Mouse (Mus musculus) intestine, embryonic 14.5 days (tissue): Measurements from ENCODE around the gene Kif26b. TPM values are rescaled to one million over a fixed set of nuclear protein-coding genes. Genes with fewer than 3 reads are reported as not detected.

ENCODE experiments used
- ATAC-seq: fragments of 200-750 bp; cut with Nextera tagmentation; replicated peaks from 2 replicates; pipeline ENCODE4 v1.8.0; 2017; ENCODE audit warnings: low read depth, moderate number of reproducible peaks, moderate TSS enrichment, moderate library complexity; ENCODE audit not compliant: low FRiP score, low TSS enrichment
- DNase-seq: peaks from one replicate; pipeline ENCODE4 v3.0.0-alpha.2; 2018; ENCODE audit warnings: low spot score
- H3K27ac ChIP-seq: fragments of 300-500 bp; sonication (generic); 2 replicates; pipeline ENCODE4 v1.5.1; 2014; ENCODE audit warnings: low read depth, mild to moderate bottlenecking, control low read depth
- H3K27me3 ChIP-seq: fragments of 300-500 bp; sonication (generic); replicated peaks from 2 replicates; pipeline ENCODE4 v1.6.1; 2014; ENCODE audit warnings: low read length, control low read depth; ENCODE audit not compliant: control insufficient read depth, insufficient read depth
- H3K36me3 ChIP-seq: fragments of 300-500 bp; sonication (generic); 2 replicates; pipeline ENCODE4 v1.6.1; 2014; ENCODE audit warnings: low read length, control low read depth; ENCODE audit not compliant: control insufficient read depth, insufficient read depth
- H3K4me1 ChIP-seq: fragments of 300-500 bp; sonication (generic); replicated peaks from 2 replicates; pipeline ENCODE4 v1.6.1; 2014; ENCODE audit warnings: low read length, control low read depth, mixed read lengths; ENCODE audit not compliant: control insufficient read depth, insufficient read depth
- H3K4me2 ChIP-seq: fragments of 300-500 bp; sonication (generic); 2 replicates; pipeline ENCODE4 v1.6.1; 2014; ENCODE audit warnings: low read length
- H3K4me3 ChIP-seq: fragments of 300-500 bp; sonication (generic); 2 replicates; pipeline ENCODE4 v1.5.1; 2014; ENCODE audit warnings: low read depth, low read length, control low read depth, mixed read lengths
- H3K9ac ChIP-seq: fragments of 300-500 bp; sonication (generic); 2 replicates; pipeline ENCODE4 v1.6.1; 2014; ENCODE audit warnings: mild to moderate bottlenecking, low read length
- H3K9me3 ChIP-seq: fragments of 300-500 bp; sonication (generic); 2 replicates; pipeline ENCODE4 v1.6.1; 2016; ENCODE audit warnings: low read length, control low read depth; ENCODE audit not compliant: control insufficient read depth
- WGBS: fragments of 180-500 bp; shearing (Covaris S2); extraction: QIAGEN DNeasy Blood & Tissue Kit; methylation state at CpG from one replicate; pipeline ENCODE4 v1.1.7; 2014; 5-methylcytosine and 5-hydroxymethylcytosine counted together
- polyA plus RNA-seq: library from polyadenylated mRNA; unstranded; fragments of >200 nt; fragmentation: Nextera tagmentation; extraction: Ambion mirVana; gene quantifications from 2 replicates; pipeline ENCODE4 v1.2.1, GENCODE M21; 2014

Gene Kif26b
- polyA plus RNA-seq, 1 experiment from 2014 or later, result 8.8 TPM

DNA sequence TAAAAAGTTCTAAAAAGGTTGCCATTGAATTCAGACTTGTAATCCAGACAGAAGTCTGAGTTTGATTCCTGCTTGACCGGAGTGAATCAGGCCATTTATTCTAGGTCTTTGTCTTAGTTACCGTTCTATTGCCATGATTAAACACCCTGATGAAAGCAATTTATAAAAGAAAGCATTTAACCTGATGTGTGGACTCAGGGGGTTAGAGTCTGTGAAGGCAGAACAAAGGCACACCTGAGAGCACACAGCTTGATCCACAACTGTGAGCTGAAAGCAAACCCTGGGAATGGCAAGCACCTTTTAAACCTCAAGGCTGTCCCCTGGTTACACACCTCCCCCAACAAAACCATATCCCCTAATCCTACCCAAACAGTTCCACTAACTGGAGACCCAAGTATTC lies 32.7 kb upstream of the Kif26b start:
- no peaks in the 10 kb centered on the region for H3K4me1 ChIP-seq
- ATAC-seq (no peak), DNase-seq (no peak)
- H3K36me3 ChIP-seq, result no peaks in the 10 kb centered on the region
- H3K27me3 ChIP-seq, result no peaks in the 10 kb centered on the region
- no peaks in the 10 kb centered on the region for H3K9me3 ChIP-seq
- no peak overlapping the region for H3K27ac ChIP-seq
- WGBS, result 84% methylated on average over 2 of the region's 2 CpGs
- no peak overlapping the region for H3K9ac ChIP-seq
- H3K4me3 ChIP-seq, result no peak overlapping the region
- no peak overlapping the region for H3K4me2 ChIP-seq

DNA sequence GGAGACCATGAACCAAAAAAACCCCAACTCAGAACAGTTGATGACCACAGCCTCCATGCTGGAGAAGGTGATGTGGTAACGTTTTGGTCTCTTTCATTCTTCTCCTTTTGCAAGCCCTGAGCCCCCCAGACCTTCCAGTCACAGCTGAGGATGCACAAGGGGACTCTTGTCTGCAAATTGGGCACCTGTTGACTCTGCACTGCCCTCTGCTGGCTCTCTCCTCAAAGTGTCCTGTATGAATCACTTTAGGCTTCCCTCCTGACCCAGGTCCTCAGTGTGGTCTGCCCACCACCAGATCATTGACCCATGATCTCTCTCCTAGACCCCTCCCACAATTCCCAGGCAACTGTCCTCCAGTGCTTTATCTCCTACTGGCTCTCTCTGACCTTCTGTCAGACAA lies 32.1 kb upstream of the Kif26b start:
- H3K36me3 ChIP-seq, result no peaks in the 10 kb centered on the region
- no peak overlapping the region for H3K27ac ChIP-seq
- no peak overlapping the region for H3K9ac ChIP-seq
- H3K4me3 ChIP-seq, result no peak overlapping the region
- no peaks in the 10 kb centered on the region for H3K9me3 ChIP-seq
- no peak overlapping the region for H3K4me2 ChIP-seq
- 75% methylated on average over 1 of the region's 1 CpGs for WGBS
- no peaks in the 10 kb centered on the region for H3K27me3 ChIP-seq
- H3K4me1 ChIP-seq, result no peaks in the 10 kb centered on the region
- DNase-seq (no peak), ATAC-seq (no peak)

DNA sequence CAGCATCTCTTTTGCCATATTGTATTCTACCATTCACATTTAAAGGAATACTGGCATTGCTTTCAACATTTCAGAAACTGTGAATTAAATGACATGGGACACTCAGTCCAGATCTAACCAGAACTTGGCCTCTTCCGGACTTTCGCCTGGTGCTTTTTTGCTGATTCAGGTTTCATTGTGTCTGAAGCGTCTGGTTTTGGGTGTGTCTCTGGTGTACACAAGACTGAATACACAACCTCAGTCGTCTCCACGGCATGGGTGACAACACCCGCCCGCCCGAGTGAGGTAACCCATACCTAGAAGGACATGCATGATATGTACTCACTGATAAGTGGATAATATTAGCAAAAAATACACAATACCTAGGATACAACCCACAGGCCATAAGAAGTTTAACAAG lies 22.0 kb upstream of the Kif26b start:
- no peaks in the 10 kb centered on the region for H3K36me3 ChIP-seq
- 82% methylated on average over 8 of the region's 8 CpGs for WGBS
- no peaks in the 10 kb centered on the region for H3K9me3 ChIP-seq
- H3K4me1 ChIP-seq, result no peaks in the 10 kb centered on the region
- DNase-seq (no peak), ATAC-seq (no peak)
- no peak overlapping the region for H3K4me3 ChIP-seq
- H3K27ac ChIP-seq, result no peak overlapping the region
- H3K4me2 ChIP-seq, result no peak overlapping the region
- H3K9ac ChIP-seq, result no peak overlapping the region
- H3K27me3 ChIP-seq, result no peaks in the 10 kb centered on the region

DNA sequence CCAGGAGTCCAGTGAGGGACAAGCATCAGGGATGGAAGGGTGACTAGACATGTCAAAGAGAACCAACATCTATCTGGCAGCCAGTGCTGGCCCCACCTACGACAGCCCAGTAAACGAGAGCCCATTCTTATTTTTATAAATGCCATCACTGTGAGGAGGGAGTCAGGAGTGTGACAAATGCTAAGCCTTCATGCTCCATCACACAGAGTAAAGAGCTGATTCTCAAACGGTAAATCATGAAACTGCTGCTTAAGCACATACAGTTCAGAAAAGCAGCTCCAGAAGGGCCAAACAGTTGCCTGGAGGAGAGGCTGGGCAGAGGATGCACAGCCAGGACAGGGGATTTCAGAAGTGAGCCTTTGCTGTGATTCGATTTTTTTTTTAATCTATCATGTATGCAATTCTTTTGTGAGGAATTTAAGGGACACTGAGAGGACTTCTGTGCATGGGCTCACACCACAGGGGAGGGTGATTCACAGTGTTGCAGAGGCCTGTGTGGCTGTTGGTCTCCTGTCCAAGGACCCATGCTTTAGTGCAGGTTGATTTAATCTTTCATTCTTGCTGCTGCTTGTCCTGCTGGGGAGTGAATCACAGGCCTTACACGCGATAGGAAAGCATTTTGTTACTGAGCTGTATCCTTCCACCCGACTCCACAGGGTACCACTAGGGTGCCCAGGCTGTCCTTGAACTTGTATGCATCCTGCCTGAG lies 16.4 kb upstream of the Kif26b start:
- H3K27ac ChIP-seq, result no peak overlapping the region
- WGBS, result 65% methylated on average over 7 of the region's 7 CpGs
- no peaks in the 10 kb centered on the region for H3K27me3 ChIP-seq
- H3K4me1 ChIP-seq, result 0 out of 2 replicates have a peak, but pooled peaks cover 4% of the 10 kb centered on the region
- no peak for DNase-seq
- H3K36me3 ChIP-seq, result no peaks in the 10 kb centered on the region
- H3K4me3 ChIP-seq, result no peak overlapping the region
- no peaks in the 10 kb centered on the region for H3K9me3 ChIP-seq
- no peak overlapping the region for H3K4me2 ChIP-seq
- H3K9ac ChIP-seq, result no peak overlapping the region
- no peak for ATAC-seq

DNA sequence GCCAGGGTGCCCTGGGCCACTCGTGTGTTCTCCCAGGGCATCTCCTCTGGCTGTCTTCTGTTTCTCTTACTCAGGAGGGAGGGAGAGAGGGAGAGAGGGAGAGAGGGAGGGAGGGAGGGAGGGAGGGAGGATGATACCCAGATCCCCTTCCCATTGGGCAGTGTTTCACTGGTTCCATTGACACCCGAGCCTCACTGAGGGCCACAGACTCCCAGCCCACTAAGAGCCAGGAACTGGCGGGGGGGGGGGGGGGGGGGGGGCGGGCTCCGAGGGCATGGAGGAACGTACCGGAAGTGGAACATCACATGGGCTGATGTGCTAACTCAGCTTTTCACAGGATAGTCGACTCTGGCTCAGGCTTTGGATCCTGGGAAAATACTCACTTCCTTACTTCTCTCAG lies 15.0 kb upstream of the Kif26b start:
- Histone ChIP-seq H3K36me3 (no peaks in the 10 kb centered on the region), H3K9me3 (no peaks in the 10 kb centered on the region), H3K4me1 (0 out of 2 replicates have a peak, but pooled peaks cover 4% of the 10 kb centered on the region), H3K9ac (no peak overlapping the region), H3K27ac (no peak overlapping the region), H3K4me2 (no peak overlapping the region), H3K4me3 (no peak overlapping the region), H3K27me3 (no peaks in the 10 kb centered on the region)
- no peak for ATAC-seq
- no peak for DNase-seq
- WGBS, result 26% methylated on average over 5 of the region's 8 CpGs

DNA sequence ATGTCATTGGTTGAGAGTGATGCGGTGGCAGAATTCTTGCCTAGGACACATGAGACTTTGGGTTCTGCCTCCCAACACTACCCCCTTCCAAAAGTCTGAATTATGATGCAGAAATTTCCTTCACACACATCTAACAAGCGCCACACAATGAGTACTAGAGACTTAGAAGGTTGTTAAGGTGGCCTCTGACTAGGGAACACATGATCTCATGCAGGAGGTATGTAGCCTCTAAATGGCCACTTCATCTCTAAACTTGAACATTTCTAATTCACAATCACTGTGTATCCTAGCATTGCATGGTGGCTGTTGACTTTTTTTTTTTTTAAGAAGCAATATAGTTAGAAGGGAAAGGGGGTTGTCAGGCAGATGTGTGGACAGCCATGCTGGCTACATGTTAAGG lies 13.1 kb upstream of the Kif26b start:
- ATAC-seq, result no peak
- Histone ChIP-seq H3K9me3 (no peaks in the 10 kb centered on the region), H3K27me3 (no peaks in the 10 kb centered on the region), H3K4me3 (no peak overlapping the region), H3K9ac (no peak overlapping the region), H3K4me2 (no peak overlapping the region), H3K27ac (no peak overlapping the region), H3K36me3 (no peaks in the 10 kb centered on the region), H3K4me1 (0 out of 2 replicates have a peak, but pooled peaks cover 4% of the 10 kb centered on the region)
- DNase-seq, result no peak
- 74% methylated on average over 2 of the region's 2 CpGs for WGBS

DNA sequence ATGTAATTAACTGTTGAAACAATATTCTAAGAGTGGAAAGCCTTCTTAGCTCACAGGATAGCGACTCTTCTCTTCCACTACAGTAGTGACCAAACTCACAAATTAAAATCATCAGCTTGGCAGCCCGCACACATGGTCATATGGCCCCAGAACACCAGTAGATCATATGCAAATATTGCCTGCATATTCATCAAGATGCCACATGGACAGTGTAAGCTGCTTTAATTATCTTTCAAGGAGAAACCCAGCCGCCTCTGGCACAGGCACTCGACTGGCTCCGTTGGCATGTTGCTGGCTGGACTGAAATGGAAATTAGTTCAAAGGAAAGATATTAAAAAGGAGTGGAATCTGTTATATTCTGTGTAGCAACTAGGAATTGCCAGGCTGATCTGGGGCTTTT lies 6.5 kb upstream of the Kif26b start:
- DNase-seq (no peak), ATAC-seq (no peak)
- no peaks in the 10 kb centered on the region for H3K4me1 ChIP-seq
- no peaks in the 10 kb centered on the region for H3K27me3 ChIP-seq
- H3K4me3 ChIP-seq, result no peak overlapping the region
- no peak overlapping the region for H3K4me2 ChIP-seq
- H3K9ac ChIP-seq, result no peak overlapping the region
- no peak overlapping the region for H3K27ac ChIP-seq
- 90% methylated on average over 5 of the region's 5 CpGs for WGBS
- H3K36me3 ChIP-seq, result no peaks in the 10 kb centered on the region
- H3K9me3 ChIP-seq, result 0 out of 2 replicates have a peak, but pooled peaks cover 2% of the 10 kb centered on the region

DNA sequence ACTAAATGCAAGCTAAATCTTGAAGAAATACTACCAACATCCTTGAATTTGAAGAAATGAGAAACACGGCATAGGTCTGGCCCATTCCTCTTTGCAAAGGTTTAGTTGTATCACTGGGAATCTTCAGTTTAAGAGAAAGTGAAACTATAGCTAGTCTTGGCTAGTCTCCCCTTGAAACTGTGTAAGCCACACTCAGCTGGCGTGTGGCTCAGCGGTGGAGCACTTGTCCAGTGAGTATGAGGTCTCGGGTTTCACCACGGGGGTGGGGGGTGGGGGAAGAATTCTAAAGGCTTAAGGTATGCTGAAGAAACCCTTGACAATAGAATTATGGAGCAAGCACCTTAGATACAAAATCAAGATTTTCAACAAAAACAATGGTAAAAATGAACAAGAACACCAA lies 5.8 kb upstream of the Kif26b start:
- Histone ChIP-seq H3K9ac (no peak overlapping the region), H3K36me3 (no peaks in the 10 kb centered on the region), H3K27me3 (no peaks in the 10 kb centered on the region), H3K4me3 (no peak overlapping the region), H3K27ac (no peak overlapping the region), H3K9me3 (0 out of 2 replicates have a peak, but pooled peaks cover 2% of the 10 kb centered on the region), H3K4me2 (no peak overlapping the region), H3K4me1 (no peaks in the 10 kb centered on the region)
- 52% methylated on average over 5 of the region's 5 CpGs for WGBS
- DNase-seq (no peak), ATAC-seq (no peak)

DNA sequence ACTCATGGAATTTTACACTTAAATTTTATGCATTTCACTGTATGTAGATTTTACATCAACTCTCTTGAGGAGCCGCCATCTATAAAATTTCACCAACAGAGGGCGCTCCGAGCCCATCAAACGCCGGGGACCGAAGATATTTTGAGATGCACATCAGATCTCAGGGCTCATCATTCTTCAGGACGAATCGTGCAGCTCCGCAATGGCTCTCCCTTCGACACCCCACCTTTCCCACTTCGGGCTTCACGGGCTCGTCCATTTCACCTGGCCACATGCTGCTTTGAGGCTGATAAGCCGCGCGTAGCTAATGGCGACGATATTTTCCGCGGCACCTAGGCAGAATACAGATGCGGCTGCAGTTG lies 1.8 kb upstream of the Kif26b start:
- peak overlapping the region; percentile 100 for H3K4me2 ChIP-seq
- H3K4me1 ChIP-seq, result peaks cover 9% of the 10 kb centered on the region
- under 1% methylated on average over 21 of the region's 21 CpGs for WGBS
- 0 out of 2 replicates have a peak, but pooled peaks cover 2% of the 10 kb centered on the region for H3K9me3 ChIP-seq
- H3K9ac ChIP-seq, result no peak overlapping the region
- no peaks in the 10 kb centered on the region for H3K36me3 ChIP-seq
- DNase-seq (peak; percentile 97), ATAC-seq (0 out of 2 replicates have a peak, but pooled peaks have one; percentile 12)
- H3K4me3 ChIP-seq, result peak overlapping the region; percentile 67
- H3K27ac ChIP-seq, result peak overlapping the region; percentile 82; the same call in 1 of the 2 replicates
- no peaks in the 10 kb centered on the region for H3K27me3 ChIP-seq
